Mouse (Mus musculus) olfactory bulb, adult 2 months (tissue): ENCODE results near the gene Cldn2. TPM values are rescaled to one million over a fixed set of nuclear protein-coding genes. Genes with fewer than 3 reads are reported as not detected.

Experiments
- H3K27ac ChIP-seq: fragments of 200-500 bp; 2 replicates; pipeline ENCODE4 v1.5.1; 2012; ENCODE audit warnings: low read depth, low read length; ENCODE audit not compliant: insufficient read depth
- H3K4me1 ChIP-seq: fragments of 200-500 bp; 2 replicates; pipeline ENCODE4 v1.6.1; 2012; ENCODE audit warnings: low read length; ENCODE audit not compliant: control insufficient read depth, insufficient read depth
- H3K4me3 ChIP-seq: fragments of 200-500 bp; 2 replicates; pipeline ENCODE4 v1.5.1; 2012; ENCODE audit warnings: mild to moderate bottlenecking, low read depth, low read length, moderate library complexity; ENCODE audit not compliant: insufficient read depth
- CTCF ChIP-seq: fragments of 200-500 bp; IDR thresholded peaks from 2 replicates; pipeline ENCODE4 v1.5.1; 2012; ENCODE audit warnings: low read depth, mild to moderate bottlenecking, low read length, moderate library complexity; ENCODE audit not compliant: insufficient read depth
- POLR2A ChIP-seq: fragments of 200-500 bp; IDR thresholded peaks from 2 replicates; pipeline ENCODE4 v1.6.1; 2012; ENCODE audit warnings: mild to moderate bottlenecking, low read depth, low read length, moderate library complexity; ENCODE audit not compliant: insufficient read depth
- WGBS: fragments of 180-500 bp; shearing (Covaris S2); methylation state at CpG from one replicate; pipeline ENCODE4 v1.1.7; 2018; 5-methylcytosine and 5-hydroxymethylcytosine counted together
- polyA plus RNA-seq: library from polyadenylated mRNA; stranded (reverse); fragments of >200 nt; gene quantifications from 2 replicates; pipeline ENCODE4 v1.2.4, GENCODE M21; 2012; ENCODE audit warnings: low replicate concordance; ENCODE audit not compliant: missing spikeins, insufficient read depth, insufficient read length

The Cldn2 gene
- polyA plus RNA-seq, 1 experiment, result not detected

- H3K27ac ChIP-seq, result no peak overlapping the region
- 0 out of 2 replicates have a peak, but pooled peaks cover 7% of the 10 kb centered on the region for H3K4me1 ChIP-seq
- 61% methylated on average over 5 of the region's 5 CpGs for WGBS
- TF ChIP-seq CTCF, result no peak
- no peak for TF ChIP-seq POLR2A
- H3K4me3 ChIP-seq, result no peak overlapping the region
These were observed 21.2 kb upstream of the Cldn2 start for GRCm38 (mm10) chrX:139779401-139779800.

- 78% methylated on average over 3 of the region's 3 CpGs for WGBS
- H3K27ac ChIP-seq, result no peak overlapping the region
- TF ChIP-seq CTCF (no peak), POLR2A (no peak)
- no peak overlapping the region for H3K4me3 ChIP-seq
- H3K4me1 ChIP-seq, result no peaks in the 10 kb centered on the region
These were observed 19.6 kb upstream of the Cldn2 start for GRCm38 (mm10) chrX:139780988-139781387.

DNA sequence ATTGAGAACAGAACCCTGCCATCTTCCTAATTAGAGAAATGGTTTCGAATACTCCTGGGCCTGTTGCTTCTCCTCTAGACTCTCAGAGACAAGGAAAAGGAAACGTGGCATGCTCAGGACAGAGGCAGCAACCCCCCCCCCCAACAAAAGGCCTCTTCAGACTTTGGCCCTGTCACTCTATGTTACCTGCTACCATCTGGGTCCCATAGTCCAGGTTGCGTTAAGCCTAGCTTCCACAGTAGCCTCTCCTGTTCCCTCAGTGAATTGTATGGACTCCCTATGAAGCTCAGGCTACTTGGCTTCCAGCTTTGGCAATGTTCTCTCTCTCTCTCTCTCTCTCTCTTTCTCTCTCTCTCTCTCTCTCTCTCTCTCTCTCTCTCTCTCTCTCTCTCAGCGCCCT, 19.1 kb upstream of the Cldn2 start:
- no peak for TF ChIP-seq POLR2A
- TF ChIP-seq CTCF, result no peak
- Histone ChIP-seq H3K27ac (no peak overlapping the region), H3K4me1 (no peaks in the 10 kb centered on the region), H3K4me3 (no peak overlapping the region)
- WGBS, result 88% methylated on average over 4 of the region's 4 CpGs

- H3K27ac ChIP-seq, result no peak within 1 kb of the TSS
- no peaks in the 10 kb centered on the region for H3K4me1 ChIP-seq
- TF ChIP-seq POLR2A, result no peak
- TF ChIP-seq CTCF, result no peak
- no peak within 1 kb of the TSS for H3K4me3 ChIP-seq
- WGBS, result 79% methylated on average over 6 of the region's 6 CpGs
These were observed 18.2 kb upstream of the Cldn2 start, which contains the start of gene Ripply1 for GRCm38 (mm10) chrX:139782278-139783044. Gene Ripply1 (minus strand): TSS chrX:139782353.

GRCm38 (mm10) chrX:139783045-139783422, 17.6 kb upstream of the Cldn2 start:
- Histone ChIP-seq H3K4me1 (no peaks in the 10 kb centered on the region), H3K27ac (no peak overlapping the region), H3K4me3 (no peak overlapping the region)
- TF ChIP-seq POLR2A (no peak), CTCF (no peak)
- 58% methylated on average over 3 of the region's 3 CpGs for WGBS

DNA sequence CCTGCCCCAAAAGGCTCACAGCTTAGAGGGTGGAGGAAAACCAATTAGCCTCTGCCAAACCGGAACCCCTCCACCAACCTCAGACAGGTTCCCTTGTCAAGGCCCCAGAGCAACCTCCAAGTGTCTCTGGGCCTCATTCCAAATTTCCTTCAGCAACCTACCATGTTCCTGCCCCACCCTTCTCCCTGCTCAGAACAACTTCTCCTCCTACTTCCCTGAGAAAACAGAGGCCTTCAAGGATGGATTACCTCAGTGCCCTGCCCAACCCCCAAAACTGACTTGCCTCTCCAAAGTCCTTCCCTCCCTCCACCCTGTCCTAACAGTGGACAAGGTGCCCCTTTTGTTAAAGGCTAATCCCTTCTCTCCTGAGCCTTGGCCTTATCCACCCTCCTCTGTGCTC, 14.9 kb upstream of the Cldn2 start:
- TF ChIP-seq CTCF (no peak), POLR2A (no peak)
- WGBS, result 50% methylated on average over 1 of the region's 1 CpGs

GRCm38 (mm10) chrX:139794072-139794845, 6.4 kb upstream of the Cldn2 start:
- Histone ChIP-seq H3K27ac (no peak overlapping the region), H3K4me1 (peaks cover 5% of the 10 kb centered on the region), H3K4me3 (no peak overlapping the region)
- TF ChIP-seq CTCF (no peak), POLR2A (no peak)
- 83% methylated on average over 7 of the region's 7 CpGs for WGBS

More for the DNA sequence above, 14.9 kb upstream of the Cldn2 start:
- Histone ChIP-seq H3K27ac (no peak overlapping the region), H3K4me3 (no peak overlapping the region), H3K4me1 (peaks cover 2% of the 10 kb centered on the region)

DNA sequence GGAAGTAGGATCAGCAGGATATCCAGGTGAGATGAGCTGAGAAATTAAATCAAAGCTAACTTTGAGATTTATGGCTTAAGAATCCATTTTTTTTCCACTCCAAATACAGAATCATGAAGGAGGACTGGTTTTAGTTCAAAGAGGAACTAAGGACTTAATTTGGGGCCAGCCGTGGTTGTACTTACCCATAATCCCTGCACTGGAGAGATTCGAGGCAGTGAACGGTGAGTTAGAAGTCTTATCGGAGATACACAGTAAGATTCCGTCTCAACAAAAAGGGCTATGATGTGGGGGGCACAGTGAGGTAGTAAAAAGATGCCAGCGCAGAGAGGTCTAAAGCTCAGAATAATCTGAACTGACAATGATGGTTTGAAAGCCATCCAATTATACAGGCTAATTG, 4.6 kb upstream of the Cldn2 start:
- H3K27ac ChIP-seq, result no peak overlapping the region
- H3K4me1 ChIP-seq, result 0 out of 2 replicates have a peak, but pooled peaks cover under 1% of the 10 kb centered on the region
- 90% methylated on average over 6 of the region's 6 CpGs for WGBS
- TF ChIP-seq CTCF, result no peak
- no peak for TF ChIP-seq POLR2A
- H3K4me3 ChIP-seq, result no peak overlapping the region

GRCm38 (mm10) chrX:139797875-139798274, 2.8 kb upstream of the Cldn2 start:
- H3K27ac ChIP-seq, result no peak overlapping the region
- WGBS, result 61% methylated on average over 9 of the region's 9 CpGs
- TF ChIP-seq POLR2A, result no peak
- no peaks in the 10 kb centered on the region for H3K4me1 ChIP-seq
- H3K4me3 ChIP-seq, result no peak overlapping the region

GRCm38 (mm10) chrX:139799953-139800352, 675 bp upstream of the Cldn2 start:
- TF ChIP-seq POLR2A, result no peak
- TF ChIP-seq CTCF, result no peak
- Histone ChIP-seq H3K4me3 (no peak overlapping the region), H3K4me1 (no peaks in the 10 kb centered on the region), H3K27ac (no peak overlapping the region)
- 82% methylated on average over 3 of the region's 3 CpGs for WGBS
